Mouse (Mus musculus): ENCODE results near the gene Ryr3. TPM values are rescaled to one million over a fixed set of nuclear protein-coding genes. Genes with fewer than 3 reads are reported as not detected.

Gene Ryr3
- total RNA-seq (2017): 0.11 to 0.19 TPM in 2 of 3 replicates, not detected in the other

DNA sequence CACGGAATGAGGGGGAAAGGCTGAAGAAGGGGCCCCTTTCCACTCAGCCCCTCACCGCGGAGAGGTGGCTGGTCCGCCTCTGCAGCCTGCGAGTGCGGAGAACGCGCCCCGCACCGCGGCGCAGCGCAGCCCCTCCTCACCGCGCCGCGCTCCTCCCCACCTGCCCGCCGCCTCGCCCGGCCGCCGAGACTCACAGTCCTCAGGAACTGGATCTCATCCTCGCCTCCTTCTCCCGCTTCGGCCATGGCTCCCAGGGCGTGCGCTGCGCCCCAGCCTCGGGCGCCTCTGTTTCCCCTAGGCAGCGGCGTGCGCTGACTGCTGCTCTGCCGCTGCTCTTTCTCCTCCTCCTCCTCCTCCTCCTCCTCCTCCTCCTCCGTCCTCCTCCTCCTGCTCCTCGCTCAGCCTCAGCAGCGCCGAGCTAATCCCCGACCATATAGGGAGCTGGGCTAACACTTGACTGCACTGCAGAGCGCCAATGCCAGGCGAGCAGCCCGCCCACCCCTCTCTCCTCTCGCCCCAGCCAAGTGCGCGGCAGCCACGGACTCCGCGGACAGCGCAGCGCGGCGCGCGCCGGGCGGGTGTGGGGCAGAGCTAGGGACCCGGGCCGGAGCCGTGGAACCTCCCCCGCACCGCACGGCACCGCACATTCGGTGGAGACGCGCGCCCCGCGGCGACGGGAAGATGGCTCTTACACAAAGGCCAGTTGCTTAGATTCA, at the start of gene Ryr3:
Ryr3 (minus strand) TSS at position 351 of the 716 bp plus-strand sequence.
- ATAC-seq (replicated peaks; ENCODE audit: insufficient number of reproducible peaks, low FRiP score, low TSS enrichment, poor library complexity, severe bottlenecking): no peak

- ATAC-seq (replicated peaks; ENCODE audit: insufficient number of reproducible peaks, low FRiP score, low TSS enrichment, poor library complexity, severe bottlenecking): no peak
These were observed 22.0 kb upstream of the Ryr3 start for GRCm38 (mm10) chr2:113238871-113239270.

DNA sequence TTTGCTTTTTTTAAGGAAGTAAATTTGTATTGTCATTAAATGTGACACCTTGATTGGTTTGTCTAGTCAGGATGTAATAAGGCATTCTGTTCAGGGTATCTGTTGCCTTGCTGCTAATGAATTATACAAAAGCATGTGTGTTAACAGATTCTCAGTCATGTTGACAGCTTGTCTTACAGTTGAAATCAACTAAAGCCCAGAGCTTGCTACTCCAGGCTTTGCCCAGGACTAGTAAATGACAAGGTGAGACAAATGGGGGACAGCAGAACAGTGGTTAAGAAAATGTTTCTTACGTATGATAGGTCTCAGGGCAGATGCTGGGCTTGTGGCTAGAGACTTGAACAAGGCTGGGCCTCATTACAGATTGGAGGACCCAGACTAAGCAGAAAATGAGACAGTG, 20.1 kb upstream of the Ryr3 start:
- ATAC-seq (replicated peaks; ENCODE audit: insufficient number of reproducible peaks, low FRiP score, low TSS enrichment, poor library complexity, severe bottlenecking): no peak

DNA sequence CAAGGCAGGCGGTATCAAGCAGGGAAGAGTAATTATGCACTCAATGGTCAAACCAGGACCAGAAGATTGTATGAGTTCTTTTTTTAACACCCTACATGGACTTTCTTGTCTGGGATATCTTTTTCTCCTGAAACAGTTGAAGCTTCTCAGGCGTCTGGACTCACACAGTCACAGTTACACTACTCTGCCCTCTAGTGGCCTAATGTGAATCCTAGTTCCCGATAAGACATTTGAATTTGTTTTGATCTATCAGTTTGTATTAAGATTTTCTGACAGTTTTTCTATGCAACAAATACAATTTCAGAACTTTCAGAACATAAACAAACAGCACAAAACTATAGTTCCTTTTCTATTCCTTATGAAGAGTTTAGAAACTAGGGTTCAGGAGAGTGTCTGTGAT, 17.7 kb upstream of the Ryr3 start:
- no peak for ATAC-seq (replicated peaks; ENCODE audit: insufficient number of reproducible peaks, low FRiP score, low TSS enrichment, poor library complexity, severe bottlenecking)

- ATAC-seq (replicated peaks; ENCODE audit: insufficient number of reproducible peaks, low FRiP score, low TSS enrichment, poor library complexity, severe bottlenecking): no peak
These were observed 16.5 kb upstream of the Ryr3 start for GRCm38 (mm10) chr2:113233356-113233755.

- ATAC-seq (replicated peaks; ENCODE audit: insufficient number of reproducible peaks, low FRiP score, low TSS enrichment, poor library complexity, severe bottlenecking): no peak
These were observed 671 bp downstream of the Ryr3 start for GRCm38 (mm10) chr2:113216105-113216745.

DNA sequence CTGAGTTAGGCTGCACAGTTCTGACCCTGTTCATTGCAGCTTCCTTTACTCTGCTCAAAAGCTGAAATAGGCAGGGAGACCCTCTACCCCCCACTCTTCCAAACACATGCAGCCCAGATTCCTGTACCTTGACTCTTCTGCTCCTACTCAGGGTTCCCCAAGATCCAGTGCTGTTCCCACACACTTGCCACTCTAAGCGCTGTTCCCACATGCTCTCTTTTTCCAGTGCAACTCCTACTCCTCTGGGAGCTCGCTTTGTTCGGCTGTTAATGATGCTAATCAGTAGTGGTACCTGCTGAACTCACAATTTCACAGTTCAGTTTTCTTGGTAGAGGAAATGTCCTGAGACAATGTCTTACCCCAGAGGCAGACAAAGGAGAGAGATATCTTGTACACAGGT, 6.9 kb downstream of the Ryr3 start:
- ATAC-seq (replicated peaks; ENCODE audit: insufficient number of reproducible peaks, low FRiP score, low TSS enrichment, poor library complexity, severe bottlenecking): no peak

- no peak for ATAC-seq (replicated peaks; ENCODE audit: insufficient number of reproducible peaks, low FRiP score, low TSS enrichment, poor library complexity, severe bottlenecking)
These were observed 7.6 kb downstream of the Ryr3 start for GRCm38 (mm10) chr2:113209263-113209662.

- ATAC-seq (replicated peaks; ENCODE audit: insufficient number of reproducible peaks, low FRiP score, low TSS enrichment, poor library complexity, severe bottlenecking): no peak
These were observed 14.0 kb downstream of the Ryr3 start for GRCm38 (mm10) chr2:113202857-113203256.

DNA sequence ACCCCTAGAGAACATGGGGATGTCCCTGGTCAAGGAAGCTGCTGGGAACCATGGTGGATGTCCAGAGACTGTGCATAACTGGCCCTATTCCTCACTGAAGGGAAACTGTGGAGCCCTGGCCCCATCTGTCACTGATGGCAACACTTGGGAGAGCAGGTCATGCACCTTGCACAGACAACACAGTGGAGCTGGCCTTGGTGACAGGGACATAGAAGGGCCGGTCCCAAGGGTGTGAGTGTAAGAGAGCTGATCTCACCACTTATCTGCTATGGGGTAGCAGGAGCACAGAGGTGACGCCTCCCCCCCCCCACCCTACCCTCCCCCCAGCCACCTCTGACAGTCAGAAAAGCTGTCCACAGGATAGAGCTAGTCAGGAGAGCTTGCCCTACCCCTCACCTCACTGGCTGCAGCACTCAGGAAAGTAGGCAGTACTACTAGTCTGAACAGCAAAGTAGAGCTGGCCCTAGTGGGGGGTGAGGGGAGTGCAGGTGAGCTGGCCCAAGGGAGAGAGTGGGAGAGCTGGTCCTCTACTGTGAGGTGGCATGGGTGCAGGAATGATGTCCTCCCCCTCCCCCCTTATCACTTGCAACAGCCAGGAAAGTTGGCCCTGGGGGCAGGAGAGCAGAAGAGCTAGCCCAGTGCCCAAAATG, 17.7 kb downstream of the Ryr3 start:
- 0 out of 2 replicates have a peak, but pooled peaks have one; percentile 31 for ATAC-seq (replicated peaks; ENCODE audit: insufficient number of reproducible peaks, low FRiP score, low TSS enrichment, poor library complexity, severe bottlenecking)

DNA sequence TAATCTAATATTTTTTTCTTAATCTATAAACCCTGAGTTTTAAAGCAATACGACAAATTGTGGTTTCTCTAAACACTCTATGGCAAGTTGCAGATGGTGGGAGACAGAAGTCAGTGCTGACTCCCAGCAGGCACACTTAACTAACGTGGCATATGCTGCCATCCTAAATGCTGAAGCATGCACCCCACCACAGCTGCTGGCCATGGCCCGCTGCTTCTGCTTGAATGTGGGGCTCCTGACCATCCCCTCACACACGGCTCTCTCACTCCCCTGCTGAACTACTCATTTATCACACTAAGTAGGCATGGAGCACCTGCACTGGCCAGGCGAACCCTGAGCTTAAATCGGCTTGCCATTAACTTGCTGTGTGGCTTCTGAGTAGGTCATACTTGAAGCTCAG, 29.7 kb downstream of the Ryr3 start:
- no peak for ATAC-seq (replicated peaks; ENCODE audit: insufficient number of reproducible peaks, low FRiP score, low TSS enrichment, poor library complexity, severe bottlenecking)

GRCm38 (mm10) chr2:113181701-113182100, 35.2 kb downstream of the Ryr3 start:
- no peak for ATAC-seq (replicated peaks; ENCODE audit: insufficient number of reproducible peaks, low FRiP score, low TSS enrichment, poor library complexity, severe bottlenecking)

GRCm38 (mm10) chr2:113178047-113178446, 38.8 kb downstream of the Ryr3 start:
- no peak for ATAC-seq (replicated peaks; ENCODE audit: insufficient number of reproducible peaks, low FRiP score, low TSS enrichment, poor library complexity, severe bottlenecking)

- ATAC-seq (replicated peaks; ENCODE audit: insufficient number of reproducible peaks, low FRiP score, low TSS enrichment, poor library complexity, severe bottlenecking): no peak
These were observed 40.6 kb downstream of the Ryr3 start for GRCm38 (mm10) chr2:113176337-113176736.

- no peak for ATAC-seq (replicated peaks; ENCODE audit: insufficient number of reproducible peaks, low FRiP score, low TSS enrichment, poor library complexity, severe bottlenecking)
These were observed 48.8 kb downstream of the Ryr3 start for GRCm38 (mm10) chr2:113168096-113168495.

DNA sequence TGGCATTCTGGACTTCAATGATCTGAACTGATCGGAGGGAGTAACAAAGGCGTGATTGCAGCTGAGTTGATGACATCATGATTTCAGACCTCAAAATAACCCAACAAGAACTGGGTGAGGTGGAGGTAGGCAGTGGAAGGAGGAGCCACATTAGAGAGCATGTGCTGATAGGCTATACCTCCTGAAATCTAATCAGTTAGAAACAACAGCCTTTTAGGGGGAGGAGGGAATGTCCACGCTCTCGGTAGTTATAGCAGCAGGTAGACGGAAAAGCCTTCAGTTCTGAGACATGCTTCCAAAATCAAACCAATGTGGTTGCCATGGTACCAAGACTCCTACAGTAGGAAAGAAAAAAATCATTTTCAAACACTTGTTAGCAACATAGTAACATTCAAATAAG, 55.4 kb downstream of the Ryr3 start:
- no peak for ATAC-seq (replicated peaks; ENCODE audit: insufficient number of reproducible peaks, low FRiP score, low TSS enrichment, poor library complexity, severe bottlenecking)

DNA sequence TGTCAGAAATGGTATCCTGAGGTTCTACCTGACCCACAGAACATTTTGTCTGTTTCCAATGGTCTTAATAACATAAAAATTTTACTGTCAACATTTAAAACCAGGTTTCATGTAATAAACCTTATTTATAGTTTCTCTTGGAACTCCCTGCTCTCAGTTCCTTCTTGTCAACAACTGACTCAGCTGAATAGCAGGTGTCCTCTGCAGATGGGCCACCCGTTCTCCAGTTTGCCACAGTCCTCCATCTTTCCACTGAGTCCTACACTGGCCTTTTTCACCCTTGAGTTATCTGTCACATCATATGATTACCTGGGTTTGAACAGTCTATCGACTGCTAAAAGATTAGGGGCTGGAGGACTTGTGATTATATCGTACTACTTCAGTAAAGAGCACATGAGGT, 79.1 kb downstream of the Ryr3 start:
- no peak for ATAC-seq (replicated peaks; ENCODE audit: insufficient number of reproducible peaks, low FRiP score, low TSS enrichment, poor library complexity, severe bottlenecking)

DNA sequence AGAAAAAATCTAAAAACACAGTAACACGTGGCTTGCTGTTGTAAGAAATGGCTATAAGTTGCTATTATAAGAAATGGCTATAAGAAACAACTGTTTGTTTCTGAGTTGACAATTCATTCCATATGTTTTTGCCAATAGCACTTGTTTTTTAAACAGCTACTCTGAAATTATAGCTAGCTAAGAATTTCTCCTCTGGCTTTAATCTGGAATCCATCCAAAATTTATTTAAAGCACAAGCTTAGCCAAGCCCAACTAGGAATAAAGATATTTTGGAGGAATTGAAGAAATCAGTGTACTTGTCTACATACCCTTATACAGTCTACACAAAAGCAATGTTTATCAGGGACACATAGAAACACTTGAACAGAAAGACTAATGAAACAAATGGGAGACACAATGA, 93.4 kb downstream of the Ryr3 start:
- ATAC-seq (replicated peaks; ENCODE audit: insufficient number of reproducible peaks, low FRiP score, low TSS enrichment, poor library complexity, severe bottlenecking): no peak

DNA sequence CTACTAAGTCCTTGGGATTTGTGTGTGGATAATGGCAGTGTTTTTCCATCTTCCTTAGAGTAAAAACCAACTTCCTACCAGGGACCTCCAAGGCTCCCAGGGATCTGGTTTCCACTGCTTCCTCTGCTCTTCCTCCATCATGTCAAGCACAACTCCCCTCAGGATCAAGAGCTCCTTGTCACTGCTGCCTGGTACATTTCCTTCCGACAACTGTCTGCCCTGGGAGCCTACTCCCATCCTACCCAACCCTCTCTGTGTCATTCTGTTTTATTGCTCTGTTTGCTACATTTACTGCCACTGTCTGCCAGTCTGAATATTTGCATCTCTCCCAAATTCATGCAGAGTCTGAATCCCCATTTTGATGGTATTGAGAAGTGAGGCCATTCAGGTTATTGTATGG, 97.8 kb downstream of the Ryr3 start:
- no peak for ATAC-seq (replicated peaks; ENCODE audit: insufficient number of reproducible peaks, low FRiP score, low TSS enrichment, poor library complexity, severe bottlenecking)

DNA sequence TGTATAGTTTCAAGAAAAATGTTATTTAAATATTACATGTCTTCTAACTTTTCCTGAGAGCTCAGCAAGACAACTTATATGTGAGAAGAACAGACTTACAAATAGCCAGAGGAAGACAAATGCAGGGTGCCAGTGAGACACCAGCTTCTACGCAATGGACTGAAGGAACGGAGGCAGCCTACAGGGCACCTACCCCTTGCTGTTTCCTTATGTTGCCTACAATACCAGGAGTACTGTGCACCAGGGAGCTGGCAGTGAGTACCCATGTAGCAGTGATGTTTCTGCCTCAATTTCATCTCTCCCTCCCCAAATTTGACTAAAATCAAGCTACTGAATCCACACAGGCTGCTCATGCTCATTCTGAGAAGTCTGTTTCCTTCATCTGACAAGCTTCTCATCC, 100.1 kb downstream of the Ryr3 start:
- no peak for ATAC-seq (replicated peaks; ENCODE audit: insufficient number of reproducible peaks, low FRiP score, low TSS enrichment, poor library complexity, severe bottlenecking)
